Mouse (Mus musculus) yolk sac, embryonic 10.5 days (tissue): ENCODE measurements around the gene Prrc2a.

Source experiments
- DNase-seq: peaks from one replicate; pipeline ENCODE4 v3.0.0-alpha.2; 2017; ENCODE audit warnings: low spot score

Prrc2a gene

DNA sequence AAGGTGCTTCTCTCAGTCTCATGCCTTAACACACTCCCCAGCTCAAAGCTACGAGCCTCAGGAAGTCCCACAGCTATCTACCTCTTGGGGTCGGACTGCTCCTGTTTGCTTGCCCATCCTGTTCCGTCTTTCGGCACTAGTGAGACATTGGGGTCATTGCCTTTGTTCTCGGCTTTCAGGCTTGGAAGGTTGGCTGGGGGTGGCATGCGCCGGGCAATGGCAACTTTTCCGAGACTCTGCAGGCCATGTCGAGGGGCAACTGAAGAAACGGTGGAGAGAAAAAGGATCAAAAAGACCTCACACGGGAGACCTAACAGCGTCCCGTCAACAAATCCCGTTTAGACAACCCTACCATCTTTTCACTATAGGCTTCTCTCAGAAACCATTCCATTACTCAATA, 2.6 kb downstream of the Prrc2a start:
- DNase-seq: no peak

DNA sequence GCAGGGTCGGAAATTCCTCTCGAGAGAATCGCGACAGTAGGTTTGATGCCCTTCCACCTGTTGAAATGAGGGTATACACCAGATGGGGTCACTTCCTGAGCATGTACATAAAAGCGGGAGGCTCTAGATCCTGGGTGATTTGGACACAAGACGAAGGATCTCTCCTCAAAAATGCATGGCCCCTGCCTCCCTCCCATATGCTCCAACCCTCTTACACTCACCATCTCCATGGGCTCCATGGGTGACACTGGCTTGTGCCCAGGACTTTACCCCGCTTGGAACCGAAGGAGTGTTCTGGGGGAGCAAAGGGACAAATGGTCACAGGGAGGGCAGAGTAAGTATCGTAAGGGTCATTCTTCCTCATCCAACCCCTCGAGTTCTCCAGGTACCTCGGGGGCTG, 3.3 kb downstream of the Prrc2a start:
- no peak for DNase-seq

DNA sequence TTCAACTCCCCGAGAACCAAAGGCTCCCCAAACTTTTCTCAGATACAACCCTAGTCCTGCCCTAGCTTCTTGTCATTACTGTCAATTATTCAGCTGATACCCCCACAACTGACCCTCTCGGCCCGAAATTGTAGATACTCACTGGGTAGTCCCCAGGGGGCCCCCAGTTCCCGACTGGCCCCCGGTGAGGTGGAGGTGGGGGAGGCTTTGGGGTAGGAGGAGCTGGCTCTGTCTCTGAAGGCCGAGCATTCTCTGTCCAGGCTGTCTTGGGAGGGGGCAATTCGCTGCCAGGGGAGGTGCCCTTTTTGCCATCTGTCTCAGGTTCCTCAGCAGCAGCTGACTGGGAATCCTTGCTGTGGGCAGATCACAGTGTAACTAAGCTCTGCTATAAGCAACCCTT, 5.1 kb downstream of the Prrc2a start:
- no peak for DNase-seq

DNA sequence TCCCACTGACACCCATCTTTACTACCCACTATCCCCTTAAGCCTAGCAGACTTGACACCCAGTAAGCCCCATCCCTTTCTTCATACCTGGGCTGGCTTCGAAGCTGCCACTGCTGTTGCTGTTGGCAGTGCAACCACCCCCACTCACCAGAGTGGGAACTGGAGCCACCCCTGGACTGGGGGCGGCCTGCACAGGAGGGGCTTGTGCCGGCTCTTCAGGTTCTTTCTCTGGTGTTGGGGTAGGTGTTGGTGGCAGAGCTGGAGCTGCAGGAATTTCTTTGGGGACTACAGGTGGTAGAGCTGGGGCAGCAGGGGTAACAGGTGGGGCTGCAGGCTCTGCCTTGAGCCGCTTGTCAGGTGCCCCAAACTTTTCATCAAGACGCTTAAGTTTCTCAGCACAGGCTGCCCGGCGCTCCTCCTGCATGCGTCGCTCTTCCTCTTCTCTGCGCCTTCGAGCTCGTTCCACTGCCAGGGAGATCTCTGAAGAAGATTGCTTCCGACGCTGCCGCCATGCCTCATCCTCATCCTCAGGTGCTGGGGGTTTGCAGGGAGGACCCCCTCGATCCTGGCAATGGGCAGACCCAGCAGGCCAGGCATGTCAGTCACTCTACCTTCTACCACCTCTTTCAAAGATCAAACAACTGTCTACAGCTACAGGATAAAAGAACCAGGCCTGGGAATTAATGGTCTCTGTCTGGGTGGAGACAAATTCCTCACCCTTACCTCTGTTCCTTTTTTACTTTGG, 5.7 kb downstream of the Prrc2a start:
- DNase-seq: no peak

DNA sequence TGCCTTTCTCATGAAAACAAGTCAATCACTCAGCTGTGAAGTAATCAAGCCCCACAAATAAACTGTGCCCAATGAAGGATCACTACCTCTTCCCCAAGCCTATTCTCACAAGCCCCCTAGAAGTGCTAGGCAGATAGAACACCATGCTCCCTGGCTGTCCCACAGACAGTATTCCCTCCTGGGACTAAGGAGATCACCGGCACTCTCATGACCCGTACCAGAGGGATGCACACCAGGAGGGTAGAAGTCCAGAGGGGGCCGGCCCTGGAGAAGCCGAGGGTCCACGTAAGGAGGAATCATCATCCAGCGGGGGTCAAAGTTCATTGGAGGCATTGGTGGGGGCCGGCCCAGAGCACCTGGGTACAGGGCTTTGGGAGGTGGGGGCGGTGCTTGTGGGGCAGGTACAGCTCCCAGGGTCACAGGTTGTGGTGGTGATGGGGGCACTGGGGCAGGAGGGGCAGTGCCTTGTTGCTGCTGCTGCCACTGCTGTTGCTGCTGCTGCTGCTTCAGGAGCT, 7.0 kb downstream of the Prrc2a start:
- peak; percentile 32 for DNase-seq

DNA sequence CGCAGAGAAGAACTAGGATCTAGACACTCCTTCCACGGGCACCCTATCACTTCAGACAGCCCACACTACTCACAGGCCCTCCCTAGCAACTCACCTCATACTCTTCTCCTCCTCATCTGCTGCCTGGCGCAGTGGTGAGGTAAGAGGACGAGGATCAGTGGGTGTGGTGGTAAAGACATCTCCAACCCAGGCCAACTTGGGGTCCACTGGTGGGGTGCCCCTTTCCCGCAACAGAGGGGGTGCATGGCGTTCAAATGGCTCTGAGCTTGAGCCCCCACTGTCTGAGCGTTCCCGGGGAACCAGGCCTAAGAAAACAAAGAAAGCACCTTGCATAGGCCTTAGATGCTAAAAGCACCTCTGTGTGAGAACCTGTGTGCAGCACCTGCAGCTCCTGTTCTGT, 7.4 kb downstream of the Prrc2a start:
- no peak for DNase-seq

DNA sequence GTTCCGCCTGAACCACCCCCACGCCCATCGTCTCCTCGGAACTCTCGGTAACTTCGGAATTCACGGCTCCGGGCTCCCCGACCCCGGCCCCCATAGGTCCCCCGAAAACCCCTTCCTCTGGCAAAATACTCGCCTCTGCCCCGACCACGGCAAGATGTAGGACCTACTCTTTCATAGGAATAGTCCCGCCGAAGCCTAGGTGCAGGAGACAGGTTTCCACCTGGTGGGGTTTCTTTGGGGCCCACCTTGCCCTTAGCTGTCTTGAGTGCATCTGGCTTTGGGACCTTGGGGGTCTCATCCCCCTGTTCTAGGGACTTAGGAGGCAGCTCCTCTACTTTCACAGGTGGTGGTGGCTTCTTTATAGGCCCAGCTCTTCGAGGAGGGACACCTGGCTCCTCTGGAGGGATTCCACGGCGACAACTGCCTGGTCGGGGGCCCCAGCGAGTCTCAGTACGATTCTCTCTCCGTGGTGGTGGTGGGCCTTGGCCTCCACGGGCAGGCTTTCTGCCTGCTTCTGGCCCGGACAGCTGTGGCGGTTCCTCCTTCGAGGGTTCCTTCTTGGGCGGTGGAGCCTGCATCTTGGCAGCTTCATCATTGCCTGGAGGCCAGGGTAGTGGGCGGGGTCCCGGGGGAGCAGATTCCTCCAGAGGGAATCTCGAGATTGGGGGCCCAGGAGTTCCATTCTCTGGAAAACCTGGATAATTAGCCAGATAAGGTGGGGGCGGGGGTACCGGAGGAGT, 8.1 kb downstream of the Prrc2a start:
- no peak for DNase-seq

DNA sequence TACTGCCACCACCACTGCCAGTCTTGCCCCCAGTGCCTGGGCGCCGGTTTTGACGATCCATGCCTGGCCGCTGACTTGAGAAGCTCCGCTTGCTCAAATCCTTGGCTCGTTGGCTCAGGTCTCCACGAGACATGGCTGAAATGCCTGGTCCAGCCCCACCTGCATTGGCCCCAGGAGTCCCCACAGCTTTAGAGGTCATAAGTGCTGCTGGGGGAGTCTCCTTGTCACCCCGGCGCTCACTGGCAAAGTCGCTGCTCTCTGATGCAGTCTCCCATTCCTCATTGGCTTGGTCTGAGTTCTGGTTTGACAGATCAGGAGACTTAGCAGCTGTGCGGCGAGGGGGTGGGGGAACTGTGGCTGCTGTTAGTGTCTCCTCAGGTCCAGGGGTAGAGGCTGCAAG, 9.2 kb downstream of the Prrc2a start:
- DNase-seq: no peak

DNA sequence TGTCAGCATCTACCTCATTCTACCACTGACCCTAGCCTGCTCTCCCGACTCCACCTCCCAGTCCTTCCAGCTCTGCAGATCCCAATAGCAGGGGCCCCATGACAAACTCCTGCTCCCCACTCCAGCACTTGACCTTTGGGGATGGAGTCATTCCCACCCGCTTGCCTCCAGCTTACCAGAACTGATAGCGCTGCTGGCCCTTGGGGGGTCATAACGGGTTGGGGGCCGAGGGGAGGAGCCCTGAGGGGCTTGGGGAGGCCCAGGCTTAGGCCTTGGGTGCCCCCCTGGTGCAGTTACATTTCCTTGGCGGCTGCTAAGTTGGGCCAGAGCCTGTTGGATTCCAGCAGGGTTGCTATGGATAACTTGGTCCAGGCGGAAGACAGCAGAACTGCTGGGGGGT, 10.1 kb downstream of the Prrc2a start:
- no peak for DNase-seq

DNA sequence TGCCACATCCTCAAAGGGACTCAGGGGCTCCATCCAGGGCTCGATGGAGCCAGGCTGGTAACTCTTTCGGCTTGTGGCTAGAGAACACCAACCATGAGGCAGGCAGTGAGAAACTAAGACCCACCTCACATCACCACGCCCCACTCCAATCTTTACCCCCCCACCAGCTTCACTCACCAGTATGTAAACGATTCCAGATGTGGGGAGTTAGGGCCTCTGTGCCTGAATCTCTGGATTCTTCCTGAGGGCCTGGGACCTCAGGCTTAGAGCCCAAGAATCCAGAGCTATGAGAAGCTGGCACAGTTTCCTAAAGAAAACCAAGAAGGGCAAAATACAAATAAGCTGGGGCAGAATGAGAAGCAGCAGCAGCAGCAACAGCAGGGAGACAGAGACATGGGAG, 10.8 kb downstream of the Prrc2a start:
- no peak for DNase-seq

DNA sequence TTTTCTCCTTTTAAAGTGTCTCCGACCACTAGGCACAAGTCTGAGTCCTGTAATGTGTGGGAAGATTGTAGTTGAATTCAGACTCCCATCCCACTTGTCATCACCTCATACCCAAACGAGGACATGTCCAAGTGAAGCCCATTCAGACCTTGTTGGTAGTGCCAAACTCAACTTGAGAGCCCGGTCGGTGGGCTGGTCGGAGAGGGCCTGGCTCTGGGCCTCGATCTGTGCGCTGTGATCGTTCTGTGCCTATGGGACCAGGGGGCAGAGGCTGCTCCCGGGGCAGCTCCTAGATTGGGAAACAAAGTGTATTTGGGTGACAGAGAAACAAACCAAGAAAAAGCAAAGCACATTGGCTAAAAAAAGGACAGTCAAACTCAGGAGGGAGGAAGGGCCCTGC, 11.6 kb downstream of the Prrc2a start:
- DNase-seq: no peak

DNA sequence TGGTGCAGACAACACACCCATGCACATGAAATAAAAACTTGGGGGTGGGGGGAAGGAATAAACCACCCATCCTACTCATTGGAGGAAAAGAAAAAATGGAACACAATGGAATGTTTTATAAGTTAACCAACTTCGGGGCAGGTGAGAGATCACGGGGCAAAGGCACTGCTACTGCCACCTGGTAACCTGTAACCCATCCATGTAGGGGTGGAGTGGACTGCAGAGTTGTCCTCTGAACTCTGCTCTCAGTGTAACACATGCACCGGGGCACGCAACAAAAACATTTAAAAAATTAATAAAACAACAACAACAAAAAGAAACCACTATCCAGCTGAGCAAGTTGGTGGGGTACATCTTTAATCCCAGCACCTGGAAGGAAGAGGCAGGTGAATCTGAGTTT, 12.6 kb downstream of the Prrc2a start:
- DNase-seq: no peak

DNA sequence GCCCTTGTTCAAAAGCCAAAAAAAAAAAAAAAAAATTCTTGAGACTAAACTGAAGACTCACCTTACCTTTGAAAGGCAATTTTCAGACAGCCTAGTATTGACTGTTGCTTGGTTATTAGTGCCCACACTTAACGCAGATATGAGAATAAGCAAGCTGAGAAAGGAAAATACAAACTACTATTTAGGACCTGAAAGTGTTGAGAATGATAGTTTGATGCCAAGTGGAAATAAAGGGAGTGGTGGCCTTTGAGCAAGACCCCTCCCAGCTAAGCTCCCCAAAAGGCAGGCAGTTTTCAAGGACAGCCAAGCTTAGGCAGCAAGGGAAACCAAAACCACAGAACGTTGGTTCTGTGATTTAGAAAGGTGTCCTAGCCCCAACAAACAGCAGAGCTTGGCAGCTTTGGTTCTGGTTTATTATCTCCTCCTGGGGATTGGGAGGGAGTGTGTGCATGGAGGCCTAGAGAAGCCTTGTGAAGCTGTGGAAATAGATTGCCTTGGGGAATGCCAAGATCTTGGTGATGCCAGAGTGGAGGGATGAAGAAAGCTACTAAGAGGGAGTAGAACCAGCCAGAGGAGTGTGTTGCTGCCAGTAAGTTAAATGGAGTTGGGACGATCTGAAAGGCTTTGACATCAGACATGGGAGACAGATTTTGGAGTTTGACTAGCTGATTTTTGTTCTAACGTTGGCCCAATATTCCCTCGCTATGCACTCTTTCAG, 16.6 kb downstream of the Prrc2a start:
- no peak for DNase-seq

DNA sequence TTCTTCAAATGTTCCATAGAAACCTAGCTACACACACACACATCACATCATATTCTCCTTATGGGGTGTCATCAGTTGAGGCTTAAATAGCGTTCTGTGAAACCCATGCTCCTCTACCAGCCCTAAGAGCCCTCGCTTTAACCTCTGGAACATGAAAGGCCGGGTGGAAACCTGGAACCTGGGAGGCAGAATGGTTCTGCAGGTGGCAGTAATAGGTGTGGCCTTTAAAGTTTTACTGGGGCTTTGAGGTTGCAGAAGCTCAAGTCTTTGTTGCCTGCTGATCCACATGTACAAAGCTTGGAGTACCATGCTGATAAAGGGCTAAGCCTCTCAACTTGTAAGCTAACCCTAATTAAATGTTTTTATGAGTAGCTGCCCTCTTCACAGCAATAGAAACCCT, 17.3 kb downstream of the Prrc2a start:
- DNase-seq: no peak

DNA sequence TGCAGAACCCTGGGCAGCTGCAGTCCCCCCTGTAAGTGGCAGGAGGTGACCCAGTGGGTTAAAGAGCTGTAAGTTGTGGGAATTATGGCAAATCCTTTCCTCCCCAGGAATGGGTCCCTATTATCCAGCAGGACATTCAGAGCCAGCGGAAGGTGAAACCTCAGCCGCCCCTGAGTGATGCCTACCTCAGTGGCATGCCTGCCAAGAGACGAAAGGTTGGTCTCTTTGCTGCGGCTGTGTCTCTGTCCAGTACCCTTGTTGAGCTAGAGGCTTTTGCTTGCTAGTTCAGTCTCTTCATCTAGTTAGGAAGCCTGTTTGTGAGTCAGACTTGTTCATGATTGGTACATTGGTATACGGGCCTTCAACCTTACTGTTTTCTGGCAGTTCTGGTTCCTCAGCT, 18.6 kb downstream of the Prrc2a start:
- no peak for DNase-seq

DNA sequence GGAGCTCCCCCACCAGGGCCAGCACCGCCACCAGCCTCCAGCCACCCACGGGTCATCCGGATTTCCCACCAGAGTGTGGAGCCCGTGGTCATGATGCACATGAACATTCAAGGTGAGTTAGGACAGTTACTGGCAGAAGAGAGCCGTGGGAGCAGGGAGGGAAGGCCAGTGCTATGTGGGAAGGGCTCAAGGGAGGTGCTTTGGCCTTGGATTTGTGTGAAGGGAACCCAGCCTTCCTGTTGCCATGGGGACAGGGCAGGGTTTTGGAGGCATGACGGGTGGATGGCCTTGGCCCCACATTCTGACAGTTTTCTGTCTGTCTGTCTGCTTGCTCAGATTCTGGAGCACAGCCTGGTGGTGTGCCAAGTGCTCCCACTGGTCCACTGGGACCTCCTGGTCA, 22.7 kb downstream of the Prrc2a start:
- DNase-seq: no peak

DNA sequence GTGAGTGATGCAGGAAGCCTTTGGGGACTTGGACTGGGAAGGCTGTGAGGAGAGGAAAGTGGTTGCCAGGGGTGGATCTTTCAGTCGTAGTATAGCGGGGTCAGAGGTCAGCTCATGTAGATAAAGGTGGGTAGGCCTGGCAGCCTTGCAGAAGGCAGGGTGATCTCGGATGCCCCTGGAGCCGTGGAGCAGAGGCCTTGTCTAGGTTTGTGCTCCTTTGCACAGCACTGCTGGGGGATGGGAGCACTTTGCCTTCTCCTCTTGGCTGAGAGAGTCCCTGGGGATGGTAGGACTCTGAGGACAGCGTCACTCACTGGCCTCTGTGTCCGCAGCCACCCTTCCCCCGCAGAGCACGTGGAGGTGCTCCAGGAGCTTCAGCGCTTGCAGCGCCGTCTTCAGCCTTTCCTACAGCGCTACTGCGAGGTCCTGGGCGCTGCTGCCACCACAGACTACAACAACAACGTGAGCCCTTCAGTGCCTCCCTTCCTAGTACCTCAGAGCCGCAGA, 24.2 kb downstream of the Prrc2a start:
- no peak for DNase-seq

DNA sequence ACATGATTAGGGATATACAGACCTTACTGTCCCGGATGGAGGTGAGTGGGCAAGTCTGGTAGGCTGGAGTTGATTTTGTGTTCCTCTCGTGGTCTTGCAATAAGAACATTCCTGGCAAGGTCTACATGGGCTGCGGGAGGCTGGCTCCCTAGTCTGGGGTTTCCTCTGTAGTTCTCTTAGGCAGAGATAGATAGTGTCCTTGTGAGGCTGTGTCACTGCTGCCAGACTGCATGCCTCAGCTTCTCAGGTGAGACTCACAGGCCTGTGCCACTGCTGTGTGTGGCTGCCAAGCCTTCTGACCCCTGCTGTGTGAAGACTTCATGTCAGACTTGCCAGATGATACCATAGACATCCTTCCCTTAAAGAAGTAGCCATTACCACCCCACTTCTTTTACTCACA, 25.4 kb downstream of the Prrc2a start:
- no peak for DNase-seq

DNA sequence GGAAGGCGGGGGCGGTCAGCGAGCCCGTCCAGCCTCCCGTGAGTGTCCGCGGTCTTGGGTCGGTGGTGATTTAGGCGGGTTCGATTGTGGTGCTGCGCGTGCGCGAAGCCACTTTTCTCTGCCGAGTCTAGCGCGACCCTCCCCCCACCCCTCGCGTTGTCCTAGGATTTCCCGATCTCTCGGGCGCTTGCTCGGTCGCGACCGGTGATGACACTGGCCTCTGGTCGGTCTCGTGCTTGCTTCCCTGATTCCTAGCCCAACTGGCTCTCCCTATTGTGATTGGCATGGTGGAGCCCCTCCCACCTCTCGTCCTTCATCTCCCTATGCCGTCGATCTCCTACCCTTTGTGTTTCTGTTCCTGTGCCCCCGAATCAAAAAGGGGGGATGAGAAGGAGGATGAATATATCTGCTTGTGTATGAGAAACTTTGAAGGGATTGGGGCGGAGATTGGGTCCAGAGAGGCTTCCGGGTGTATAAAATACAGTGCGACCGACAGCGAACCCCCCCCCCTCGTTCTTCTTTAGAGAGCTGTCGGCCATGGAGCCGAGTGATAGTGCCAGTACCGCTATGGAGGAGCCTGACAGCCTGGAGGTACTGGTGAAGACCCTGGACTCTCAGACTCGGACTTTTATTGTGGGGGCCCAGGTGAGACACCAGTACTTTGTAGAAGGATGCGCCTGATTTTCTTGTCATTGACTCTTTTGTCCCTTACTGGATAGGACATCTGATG, 28.9 kb downstream of the Prrc2a start:
- DNase-seq: no peak

DNA sequence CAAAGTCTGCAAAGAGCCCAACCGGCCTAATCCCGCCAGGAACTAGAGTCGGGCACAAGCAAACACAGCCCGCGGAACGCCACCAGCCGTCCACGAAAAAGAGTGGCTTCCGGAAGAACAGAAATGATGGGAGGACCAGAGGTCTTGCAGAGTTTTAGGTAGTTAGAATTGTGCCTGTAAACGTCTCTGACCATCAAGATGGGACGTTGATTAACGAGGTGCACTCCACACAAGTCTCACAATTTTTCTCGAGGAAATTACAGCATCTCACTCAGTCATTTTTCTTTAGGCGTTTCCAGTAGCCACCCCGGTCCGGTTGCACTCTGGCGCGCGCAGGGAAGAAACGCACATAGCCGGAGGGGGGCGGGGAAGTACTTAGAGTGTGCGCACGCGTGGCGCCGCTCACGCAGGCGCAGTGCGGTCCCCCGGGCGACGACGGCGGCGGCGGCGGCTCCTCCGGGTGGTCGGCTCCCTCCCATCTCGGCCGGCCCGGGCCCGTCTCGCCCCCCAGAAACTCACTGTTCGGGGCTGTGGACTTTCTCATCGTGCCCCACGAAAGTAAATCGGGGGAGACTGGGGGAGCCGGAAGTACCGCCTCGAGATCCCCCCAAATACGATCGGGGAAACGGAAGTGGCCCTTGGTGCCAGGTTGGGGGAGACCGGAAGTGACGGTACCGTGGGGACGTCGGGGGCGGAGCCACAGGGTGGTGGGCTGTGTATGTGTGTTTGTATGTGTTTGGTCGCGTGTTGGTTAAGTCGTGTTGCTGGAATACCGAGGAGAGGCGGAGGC, 29.7 kb downstream of the Prrc2a start, which contains the start of gene Bag6:
Gene Bag6, plus strand, starts transcription at position 378 of the 790 bp plus-strand sequence.
- peak; percentile 96 for DNase-seq

DNA sequence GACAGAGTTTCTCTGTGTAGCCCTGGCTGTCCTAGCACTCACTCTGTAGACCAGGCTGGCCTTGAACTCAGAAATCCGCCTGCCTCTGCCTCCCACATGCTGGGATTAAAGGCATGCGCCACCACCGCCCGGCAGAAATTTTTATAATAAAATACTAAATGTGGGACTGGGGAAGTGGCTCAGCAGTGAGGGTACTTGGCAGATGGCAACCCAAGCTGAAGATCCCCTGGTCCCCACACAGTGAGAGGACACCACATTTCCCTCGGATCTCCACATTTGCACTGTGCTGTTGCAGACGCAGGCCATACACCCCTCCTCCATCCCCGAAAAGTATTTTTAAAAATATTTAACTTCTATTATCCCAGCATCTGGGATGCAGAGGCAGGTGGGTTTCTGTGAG, 31.2 kb downstream of the Prrc2a start:
- no peak for DNase-seq
